Mouse (Mus musculus): ENCODE results near the gene Kansl2.
A peak's percentile ranks its signal among the peaks of the same experiment; 100 is the strongest.

Kansl2 gene

GRCm38 (mm10) chr15:98533881-98534627 is at the start of gene Kansl2:
Kansl2 (minus strand) TSS chr15:98534264.
- peak; percentile 97 to 99 for DNase-seq

GRCm38 (mm10) chr15:98582996-98583395 is 48.9 kb upstream of the Kansl2 start:
- DNase-seq, result no peak

GRCm38 (mm10) chr15:98582410-98582809 is 48.3 kb upstream of the Kansl2 start:
- DNase-seq, result peak; percentile 77 to 84

GRCm38 (mm10) chr15:98579795-98580464 is 45.9 kb upstream of the Kansl2 start:
- DNase-seq, result peak; percentile 87 to 91

GRCm38 (mm10) chr15:98579310-98579709 is 45.2 kb upstream of the Kansl2 start:
- no peak for DNase-seq

- DNase-seq, result no peak
Measured at GRCm38 (mm10) chr15:98573293-98573692, 39.2 kb upstream of the Kansl2 start.

- no peak for DNase-seq
Measured at GRCm38 (mm10) chr15:98570873-98571538, 36.9 kb upstream of the Kansl2 start, which contains the start of the genes Ccnt1 and 4930415O20Rik. Ccnt1 (minus strand) TSS chr15:98570923. 4930415O20Rik (plus strand) TSS chr15:98571004.

GRCm38 (mm10) chr15:98569795-98570365 is 35.8 kb upstream of the Kansl2 start:
- DNase-seq, result no peak

GRCm38 (mm10) chr15:98569216-98569615 is 35.2 kb upstream of the Kansl2 start:
- DNase-seq, result no peak

- DNase-seq, result no peak
Measured at GRCm38 (mm10) chr15:98568256-98569033, 34.4 kb upstream of the Kansl2 start.

- peak; percentile 99 to 100 for DNase-seq
Measured at GRCm38 (mm10) chr15:98567278-98568134, 33.4 kb upstream of the Kansl2 start.

- no peak for DNase-seq
Measured at GRCm38 (mm10) chr15:98566973-98567277, 32.9 kb upstream of the Kansl2 start.

- DNase-seq, result no peak
Measured at GRCm38 (mm10) chr15:98557186-98557585, 23.1 kb upstream of the Kansl2 start.

GRCm38 (mm10) chr15:98555881-98556280 is 21.8 kb upstream of the Kansl2 start:
- DNase-seq, result no peak

- no peak for DNase-seq
Measured at GRCm38 (mm10) chr15:98552758-98553157, 18.7 kb upstream of the Kansl2 start.

- DNase-seq, result no peak
Measured at GRCm38 (mm10) chr15:98546843-98547242, 12.8 kb upstream of the Kansl2 start.

GRCm38 (mm10) chr15:98545151-98545550 is 11.1 kb upstream of the Kansl2 start:
- no peak for DNase-seq

- DNase-seq, result no peak
Measured at GRCm38 (mm10) chr15:98543341-98543740, 9.3 kb upstream of the Kansl2 start.

- DNase-seq, result no peak
Measured at GRCm38 (mm10) chr15:98541064-98541463, 7.0 kb upstream of the Kansl2 start.

GRCm38 (mm10) chr15:98537923-98538322 is 3.9 kb upstream of the Kansl2 start:
- no peak for DNase-seq

- no peak for DNase-seq
Measured at GRCm38 (mm10) chr15:98536828-98537510, 2.9 kb upstream of the Kansl2 start.

All from kidney, postnatal 25 days (tissue).